Mouse (Mus musculus): ENCODE data around the gene Klhl18. TPM values are rescaled to one million over a fixed set of nuclear protein-coding genes. Genes with fewer than 3 reads are reported as not detected.
"Not testable (repeated sequence)": the region's sequence is repeated elsewhere in the genome, so short reads cannot be mapped to it uniquely, and the experiment has no call there.

Klhl18 gene
- polyA plus RNA-seq, 1 experiment: 21.2 TPM

DNA sequence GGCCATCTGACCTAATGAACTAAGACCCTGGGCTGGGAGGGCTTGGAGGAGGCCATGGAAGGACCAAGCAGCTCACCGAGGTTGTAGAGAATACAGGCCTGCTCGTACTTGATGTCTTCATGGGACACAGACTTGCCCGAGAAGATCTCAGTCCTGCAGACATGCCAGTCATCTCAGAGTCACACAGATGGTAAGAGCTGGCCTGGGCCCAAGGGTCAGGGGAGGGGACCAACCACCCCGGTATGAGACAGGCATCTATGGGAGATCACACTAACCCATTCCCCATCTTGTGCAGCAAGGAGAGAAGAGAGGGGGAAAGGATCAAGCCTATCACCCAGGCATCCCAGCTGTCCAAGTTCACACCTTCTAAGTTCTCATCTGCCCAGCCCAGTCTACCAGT, 83.2 kb downstream of the Klhl18 start:
- H3K27me3 ChIP-seq (ENCODE audit: control insufficient read depth, insufficient read depth, low read length): no peaks in the 10 kb centered on the region
- TF ChIP-seq CTCF (IDR thresholded peaks at IDR 0.05; ENCODE audit: borderline replicate concordance, control insufficient read depth, extremely low read depth, insufficient read depth, low read length, poor library complexity) (no peak), POLR2A (IDR thresholded peaks at IDR 0.05; ENCODE audit: control insufficient read depth, extremely low read depth, insufficient read depth, low read length, poor library complexity) (no peak)
- 90% methylated on average over 4 of the region's 4 CpGs for WGBS
- H3K4me3 ChIP-seq (ENCODE audit: control insufficient read depth, insufficient read depth, low read length): no peak overlapping the region
- no peak for DNase-seq
- H3K4me1 ChIP-seq (replicated peaks; ENCODE audit: control insufficient read depth, insufficient read depth, low read length): no peaks in the 10 kb centered on the region
- peaks cover 8% of the 10 kb centered on the region; the same call in 1 of the 2 replicates for H3K36me3 ChIP-seq (ENCODE audit: control insufficient read depth, insufficient read depth, low read length)
- no peak overlapping the region for H3K27ac ChIP-seq (ENCODE audit: control insufficient read depth, insufficient read depth, low read length)

DNA sequence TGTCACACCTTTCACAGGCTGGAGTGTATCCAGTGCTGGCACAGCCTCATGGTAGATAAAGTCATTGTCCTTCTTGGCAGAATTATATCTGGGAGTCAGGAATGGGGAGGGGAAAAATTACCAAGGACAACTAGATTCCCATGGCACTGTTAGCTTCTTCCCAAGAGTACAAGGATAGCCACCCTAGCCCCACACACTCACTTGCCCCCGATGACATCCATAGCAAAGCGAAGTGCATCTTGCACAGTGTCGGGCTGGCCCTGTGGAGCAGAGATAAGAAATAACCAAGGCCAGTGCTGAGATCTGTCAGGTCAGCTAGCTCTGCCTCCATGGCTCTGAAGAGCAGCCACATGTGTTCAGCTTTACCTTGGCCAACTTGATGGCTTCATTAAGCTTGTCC, 85.7 kb downstream of the Klhl18 start:
- no peak for DNase-seq
- H3K36me3 ChIP-seq (ENCODE audit: control insufficient read depth, insufficient read depth, low read length): peaks cover 27% of the 10 kb centered on the region
- TF ChIP-seq POLR2A (IDR thresholded peaks at IDR 0.05; ENCODE audit: control insufficient read depth, extremely low read depth, insufficient read depth, low read length, poor library complexity): no peak
- TF ChIP-seq CTCF (IDR thresholded peaks at IDR 0.05; ENCODE audit: borderline replicate concordance, control insufficient read depth, extremely low read depth, insufficient read depth, low read length, poor library complexity): no peak
- H3K4me3 ChIP-seq (ENCODE audit: control insufficient read depth, insufficient read depth, low read length): no peak overlapping the region
- H3K4me1 ChIP-seq (replicated peaks; ENCODE audit: control insufficient read depth, insufficient read depth, low read length): no peaks in the 10 kb centered on the region
- 100% methylated on average over 3 of the region's 3 CpGs for WGBS
- no peaks in the 10 kb centered on the region for H3K27me3 ChIP-seq (ENCODE audit: control insufficient read depth, insufficient read depth, low read length)
- H3K27ac ChIP-seq (ENCODE audit: control insufficient read depth, insufficient read depth, low read length): no peak overlapping the region

DNA sequence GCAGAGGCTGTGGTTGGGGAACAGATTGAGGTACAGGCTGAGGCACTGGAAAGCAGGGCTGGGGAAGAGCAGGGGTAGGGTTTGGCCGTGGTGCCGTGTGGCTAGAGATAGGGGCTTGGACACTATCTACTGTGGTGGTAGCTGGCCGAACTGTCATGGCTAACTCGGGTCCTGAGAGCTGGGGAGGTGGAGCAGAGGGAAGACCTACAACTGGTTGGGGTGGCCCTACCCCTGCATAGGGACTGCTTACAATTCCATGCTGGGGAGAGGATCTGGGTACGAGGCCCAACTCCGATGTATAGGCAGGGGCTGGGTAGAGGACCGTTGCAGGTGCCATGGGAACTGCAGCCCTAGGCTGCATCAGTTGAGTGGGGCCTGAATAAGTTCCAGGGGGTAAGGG, 88.5 kb downstream of the Klhl18 start:
- no peak for DNase-seq
- WGBS: 98% methylated on average over 7 of the region's 7 CpGs
- TF ChIP-seq POLR2A (IDR thresholded peaks at IDR 0.05; ENCODE audit: control insufficient read depth, extremely low read depth, insufficient read depth, low read length, poor library complexity): no peak
- TF ChIP-seq CTCF (IDR thresholded peaks at IDR 0.05; ENCODE audit: borderline replicate concordance, control insufficient read depth, extremely low read depth, insufficient read depth, low read length, poor library complexity): no peak
- H3K4me1 ChIP-seq (replicated peaks; ENCODE audit: control insufficient read depth, insufficient read depth, low read length): no peaks in the 10 kb centered on the region
- no peak overlapping the region for H3K4me3 ChIP-seq (ENCODE audit: control insufficient read depth, insufficient read depth, low read length)
- no peaks in the 10 kb centered on the region for H3K27me3 ChIP-seq (ENCODE audit: control insufficient read depth, insufficient read depth, low read length)
- H3K27ac ChIP-seq (ENCODE audit: control insufficient read depth, insufficient read depth, low read length): no peak overlapping the region
- H3K36me3 ChIP-seq (ENCODE audit: control insufficient read depth, insufficient read depth, low read length): peaks cover 47% of the 10 kb centered on the region

DNA sequence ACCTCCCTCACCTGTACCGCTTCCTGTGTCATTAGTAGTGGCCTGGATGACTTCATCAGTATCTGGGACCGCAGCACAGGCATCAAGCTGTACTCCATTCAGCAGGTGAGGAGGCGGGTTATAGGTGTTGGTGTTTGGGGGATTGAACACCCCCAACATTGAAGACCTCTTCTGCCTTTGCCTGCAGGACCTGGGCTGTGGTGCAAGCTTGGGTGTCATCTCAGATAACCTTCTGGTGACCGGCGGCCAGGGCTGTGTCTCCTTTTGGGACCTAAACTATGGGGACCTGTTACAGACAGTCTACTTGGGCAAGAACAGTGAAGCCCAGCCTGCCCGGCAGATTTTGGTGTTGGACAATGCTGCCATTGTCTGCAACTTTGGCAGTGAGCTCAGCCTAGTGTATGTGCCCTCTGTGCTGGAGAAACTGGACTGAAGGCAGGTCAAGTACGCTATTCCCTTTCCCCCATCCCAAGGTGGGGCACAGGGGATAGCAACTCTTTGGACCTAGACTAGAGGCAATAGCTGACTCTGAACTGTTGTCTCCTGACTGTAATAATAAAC, 92.0 kb downstream of the Klhl18 start:
- Histone ChIP-seq H3K4me1 (replicated peaks; ENCODE audit: control insufficient read depth, insufficient read depth, low read length) (no peaks in the 10 kb centered on the region), H3K27me3 (ENCODE audit: control insufficient read depth, insufficient read depth, low read length) (no peaks in the 10 kb centered on the region), H3K4me3 (ENCODE audit: control insufficient read depth, insufficient read depth, low read length) (no peak overlapping the region), H3K36me3 (ENCODE audit: control insufficient read depth, insufficient read depth, low read length) (peaks cover 53% of the 10 kb centered on the region), H3K27ac (ENCODE audit: control insufficient read depth, insufficient read depth, low read length) (no peak overlapping the region)
- 96% methylated on average over 7 of the region's 7 CpGs for WGBS
- no peak for TF ChIP-seq POLR2A (IDR thresholded peaks at IDR 0.05; ENCODE audit: control insufficient read depth, extremely low read depth, insufficient read depth, low read length, poor library complexity)
- TF ChIP-seq CTCF (IDR thresholded peaks at IDR 0.05; ENCODE audit: borderline replicate concordance, control insufficient read depth, extremely low read depth, insufficient read depth, low read length, poor library complexity): no peak
- no peak for DNase-seq

DNA sequence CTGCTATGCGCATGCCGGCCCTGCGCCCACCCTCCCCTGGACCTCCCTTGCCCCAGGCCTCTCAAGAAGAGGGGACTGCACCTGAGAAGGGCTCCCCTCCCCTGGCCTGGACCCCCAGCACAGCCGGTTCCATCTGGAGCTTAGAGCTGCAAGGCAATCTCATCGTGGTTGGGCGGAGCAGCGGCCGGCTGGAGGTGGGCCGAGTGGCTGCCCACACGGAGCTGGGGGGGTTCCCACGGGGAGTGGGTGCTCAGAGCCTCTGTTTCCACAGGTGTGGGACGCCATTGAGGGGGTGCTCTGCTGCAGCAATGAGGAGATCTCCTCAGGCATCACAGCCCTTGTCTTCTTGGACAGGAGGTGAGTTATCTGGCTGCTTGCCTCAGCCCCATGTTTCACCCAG, 95.2 kb downstream of the Klhl18 start:
- Histone ChIP-seq H3K27ac (ENCODE audit: control insufficient read depth, insufficient read depth, low read length) (no peak overlapping the region), H3K4me3 (ENCODE audit: control insufficient read depth, insufficient read depth, low read length) (no peak overlapping the region), H3K4me1 (replicated peaks; ENCODE audit: control insufficient read depth, insufficient read depth, low read length) (no peaks in the 10 kb centered on the region), H3K27me3 (ENCODE audit: control insufficient read depth, insufficient read depth, low read length) (no peaks in the 10 kb centered on the region), H3K36me3 (ENCODE audit: control insufficient read depth, insufficient read depth, low read length) (peaks cover 39% of the 10 kb centered on the region)
- WGBS: 92% methylated on average over 12 of the region's 12 CpGs
- no peak for DNase-seq
- no peak for TF ChIP-seq POLR2A (IDR thresholded peaks at IDR 0.05; ENCODE audit: control insufficient read depth, extremely low read depth, insufficient read depth, low read length, poor library complexity)

DNA sequence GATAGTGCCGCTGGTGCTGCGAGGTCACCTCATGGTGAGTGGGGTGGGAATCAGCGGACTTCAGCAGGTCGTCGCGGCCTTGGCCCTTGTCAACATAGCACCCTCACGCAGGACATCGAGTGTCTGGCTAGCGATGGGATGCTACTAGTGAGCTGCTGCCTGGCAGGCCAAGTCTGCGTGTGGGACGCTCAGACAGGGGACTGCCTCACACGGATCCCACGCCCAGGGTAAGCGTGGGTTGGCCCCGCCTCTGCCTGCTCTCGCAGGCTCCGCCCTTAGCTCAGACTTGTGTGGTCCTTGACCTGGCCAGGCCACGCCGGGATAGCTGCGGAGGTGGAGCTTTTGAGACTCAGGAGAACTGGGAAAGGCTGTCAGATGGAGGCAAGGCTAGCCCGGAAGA, 95.8 kb downstream of the Klhl18 start:
- H3K4me3 ChIP-seq (ENCODE audit: control insufficient read depth, insufficient read depth, low read length): no peak overlapping the region
- no peaks in the 10 kb centered on the region for H3K4me1 ChIP-seq (replicated peaks; ENCODE audit: control insufficient read depth, insufficient read depth, low read length)
- 93% methylated on average over 21 of the region's 21 CpGs for WGBS
- DNase-seq: no peak
- H3K27me3 ChIP-seq (ENCODE audit: control insufficient read depth, insufficient read depth, low read length): no peaks in the 10 kb centered on the region
- peaks cover 34% of the 10 kb centered on the region for H3K36me3 ChIP-seq (ENCODE audit: control insufficient read depth, insufficient read depth, low read length)
- no peak for TF ChIP-seq POLR2A (IDR thresholded peaks at IDR 0.05; ENCODE audit: control insufficient read depth, extremely low read depth, insufficient read depth, low read length, poor library complexity)
- TF ChIP-seq CTCF (IDR thresholded peaks at IDR 0.05; ENCODE audit: borderline replicate concordance, control insufficient read depth, extremely low read depth, insufficient read depth, low read length, poor library complexity): no peak
- H3K27ac ChIP-seq (ENCODE audit: control insufficient read depth, insufficient read depth, low read length): no peak overlapping the region

DNA sequence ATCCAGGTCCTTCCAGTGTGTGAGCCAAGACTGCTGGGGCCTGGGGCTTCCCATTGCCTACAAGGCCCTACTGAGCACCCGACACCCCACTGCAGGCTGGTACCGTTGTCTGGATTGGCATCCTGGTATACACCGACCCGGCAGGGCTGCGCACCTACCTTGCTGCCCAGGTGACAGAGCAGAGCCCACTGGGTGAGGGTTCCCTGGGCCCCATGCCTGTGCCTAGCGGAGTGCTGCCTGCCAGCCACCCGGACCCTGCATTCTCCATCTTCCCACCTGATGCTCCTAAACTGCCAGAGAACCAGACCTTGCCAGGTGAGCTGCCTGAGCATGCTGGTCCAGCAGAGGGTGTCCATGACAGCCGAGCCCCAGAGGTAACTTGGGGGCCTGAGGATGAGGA, 97.1 kb downstream of the Klhl18 start:
- no peaks in the 10 kb centered on the region for H3K4me1 ChIP-seq (replicated peaks; ENCODE audit: control insufficient read depth, insufficient read depth, low read length)
- TF ChIP-seq CTCF (IDR thresholded peaks at IDR 0.05; ENCODE audit: borderline replicate concordance, control insufficient read depth, extremely low read depth, insufficient read depth, low read length, poor library complexity) (no peak), POLR2A (IDR thresholded peaks at IDR 0.05; ENCODE audit: control insufficient read depth, extremely low read depth, insufficient read depth, low read length, poor library complexity) (no peak)
- H3K27me3 ChIP-seq (ENCODE audit: control insufficient read depth, insufficient read depth, low read length): no peaks in the 10 kb centered on the region
- DNase-seq: no peak
- 96% methylated on average over 8 of the region's 8 CpGs for WGBS
- no peak overlapping the region for H3K27ac ChIP-seq (ENCODE audit: control insufficient read depth, insufficient read depth, low read length)
- H3K4me3 ChIP-seq (ENCODE audit: control insufficient read depth, insufficient read depth, low read length): no peak overlapping the region
- H3K36me3 ChIP-seq (ENCODE audit: control insufficient read depth, insufficient read depth, low read length): peaks cover 24% of the 10 kb centered on the region

DNA sequence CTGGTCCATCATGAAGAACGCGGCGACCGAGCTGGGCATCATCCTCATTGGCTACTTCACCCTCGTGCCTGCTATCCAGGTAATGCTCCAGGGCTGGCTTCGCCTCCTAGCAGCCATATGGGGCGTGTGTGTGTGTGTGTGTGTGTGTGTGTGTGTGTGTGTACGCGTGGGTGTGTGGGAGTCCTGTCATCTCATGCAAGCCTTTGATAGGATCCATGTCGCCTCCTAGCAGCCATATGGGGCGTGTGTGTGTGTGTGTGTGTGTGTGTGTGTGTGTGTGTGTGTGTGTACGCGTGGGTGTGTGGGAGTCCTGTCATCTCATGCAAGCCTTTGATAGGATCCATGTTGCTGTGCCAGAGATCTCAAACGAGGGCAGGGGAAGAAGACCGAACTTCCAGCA, 98.8 kb downstream of the Klhl18 start:
- peaks cover 12% of the 10 kb centered on the region for H3K36me3 ChIP-seq (ENCODE audit: control insufficient read depth, insufficient read depth, low read length)
- H3K4me1 ChIP-seq (replicated peaks; ENCODE audit: control insufficient read depth, insufficient read depth, low read length); DNase-seq; H3K27ac ChIP-seq (ENCODE audit: control insufficient read depth, insufficient read depth, low read length); H3K4me3 ChIP-seq (ENCODE audit: control insufficient read depth, insufficient read depth, low read length); H3K27me3 ChIP-seq (ENCODE audit: control insufficient read depth, insufficient read depth, low read length): not testable (repeated sequence)
- WGBS: 91% methylated on average over 15 of the region's 15 CpGs

All from thymus, adult 2 months (tissue).